Mouse (Mus musculus): ENCODE measurements at regions not wholly inside any gene's neighbourhood (a gene's known extent, or its start where the extent isn't known, plus 50 kb on each side); places are given as distances from the start of the nearest gene placed in this dataset.

GRCm38 (mm10) chr6:127381148-127381888 lies 65.3 kb upstream of the Parp11 start:
- no peak for DNase-seq (ENCODE audit: low read depth)

GRCm38 (mm10) chr6:127391258-127392011 lies 55.2 kb upstream of the Parp11 start:
- DNase-seq (ENCODE audit: low read depth), result no peak

- DNase-seq (ENCODE audit: low read depth), result no peak
Observed at GRCm38 (mm10) chr6:127392012-127392798, 54.4 kb upstream of the Parp11 start.

GRCm38 (mm10) chr6:127392799-127393172 lies 53.9 kb upstream of the Parp11 start:
- DNase-seq (ENCODE audit: low read depth), result no peak

- no peak for DNase-seq (ENCODE audit: low read depth)
Observed at GRCm38 (mm10) chr6:127393907-127394600, 52.6 kb upstream of the Parp11 start.
